Mouse (Mus musculus) brain, embryonic 14.5 days (tissue): ENCODE measurements around the gene Adamtsl2.

Experiments used
- CTCF ChIP-seq: fragments of 200-500 bp; IDR thresholded peaks from 2 replicates; pipeline ENCODE4 v1.5.1; 2012; ENCODE audit warnings: inconsistent platforms, mild to moderate bottlenecking, moderate library complexity, borderline replicate concordance; ENCODE audit not compliant: insufficient read depth, insufficient read length; ENCODE audit errors: extremely low read depth
- POLR2A ChIP-seq: fragments of 200-500 bp; IDR thresholded peaks from 2 replicates; pipeline ENCODE4 v1.6.1; 2012; ENCODE audit warnings: mild to moderate bottlenecking, inconsistent platforms, borderline replicate concordance; ENCODE audit not compliant: poor library complexity, insufficient read depth, insufficient read length, severe bottlenecking; ENCODE audit errors: extremely low read depth

GRCm38 (mm10) chr2:27141950-27142693 lies 62.9 kb downstream of the Adamtsl2 start, which contains the start of gene Fam163b:
- TF ChIP-seq CTCF (no peak), POLR2A (0 out of 2 replicates have a peak, but pooled peaks have one; percentile 9)
